Mouse (Mus musculus) midbrain, embryonic 10.5 days (tissue): ENCODE measurements around the gene Cry2. TPM values are rescaled to one million over a fixed set of nuclear protein-coding genes. Genes with fewer than 3 reads are reported as not detected.
"Not testable (repeated sequence)": the region's sequence is repeated elsewhere in the genome, so short reads cannot be mapped to it uniquely, and the experiment has no call there.

ENCODE experiments used
- DNase-seq: peaks from one replicate; pipeline ENCODE4 v3.0.0-alpha.2; 2017; ENCODE audit warnings: low spot score
- H3K27ac ChIP-seq: fragments of 300-500 bp; sonication (generic); replicated peaks from 2 replicates; pipeline ENCODE4 v1.5.1; 2016; ENCODE audit warnings: mild to moderate bottlenecking
- H3K27me3 ChIP-seq: fragments of 300-500 bp; sonication (generic); 2 replicates; pipeline ENCODE4 v1.6.1; 2016; ENCODE audit warnings: low read depth, mild to moderate bottlenecking; ENCODE audit not compliant: poor library complexity, severe bottlenecking
- H3K36me3 ChIP-seq: fragments of 300-500 bp; sonication (generic); 2 replicates; pipeline ENCODE4 v1.6.1; 2016; ENCODE audit warnings: mild to moderate bottlenecking, moderate library complexity
- H3K4me1 ChIP-seq: fragments of 300-500 bp; sonication (generic); 2 replicates; pipeline ENCODE4 v1.6.1; 2016
- H3K4me3 ChIP-seq: fragments of 300-500 bp; sonication (generic); 2 replicates; pipeline ENCODE4 v1.5.1; 2016; ENCODE audit warnings: mild to moderate bottlenecking, moderate library complexity
- H3K9me3 ChIP-seq: fragments of 300-500 bp; sonication (generic); replicated peaks from 2 replicates; pipeline ENCODE4 v1.6.1; 2016; ENCODE audit warnings: mild to moderate bottlenecking
- WGBS: fragments of 180-500 bp; shearing (Covaris S2); methylation state at CpG from one replicate; pipeline ENCODE4 v1.1.7; 2016; 5-methylcytosine and 5-hydroxymethylcytosine counted together
- polyA plus RNA-seq: library from polyadenylated mRNA; unstranded; fragments of >200 nt; fragmentation: Nextera tagmentation; extraction: Ambion mirVana; gene quantifications from 2 replicates; pipeline ENCODE4 v1.2.1, GENCODE M21; 2016

Cry2 gene
- polyA plus RNA-seq = 32.8 and 36.2 TPM in 2 replicates

- H3K4me1 ChIP-seq = peaks cover 64% of the 10 kb centered on the region
- DNase-seq = peak; percentile 99
- no peaks in the 10 kb centered on the region for H3K36me3 ChIP-seq
- no peaks in the 10 kb centered on the region for H3K9me3 ChIP-seq
- under 1% methylated on average over 76 of the region's 76 CpGs for WGBS
- peak within 1 kb of the TSS; percentile 88 for H3K27ac ChIP-seq
- peaks cover 7% of the 10 kb centered on the region; the same call in 1 of the 2 replicates for H3K27me3 ChIP-seq
- H3K4me3 ChIP-seq = peak within 1 kb of the TSS; percentile 78
Observed at GRCm38 (mm10) chr2:92433578-92434374, at the start of gene Cry2. Gene Cry2 (minus strand): TSS chr2:92434043.

GRCm38 (mm10) chr2:92483505-92483904, 49.7 kb upstream of the Cry2 start:
- Histone ChIP-seq H3K4me1 (peaks cover 31% of the 10 kb centered on the region), H3K36me3 (no peaks in the 10 kb centered on the region), H3K27ac (no peak overlapping the region), H3K4me3 (no peak overlapping the region), H3K9me3 (no peaks in the 10 kb centered on the region), H3K27me3 (peaks cover 55% of the 10 kb centered on the region)
- DNase-seq = no peak
- WGBS = 60% methylated on average over 5 of the region's 5 CpGs

GRCm38 (mm10) chr2:92482551-92482950, 48.7 kb upstream of the Cry2 start:
- Histone ChIP-seq H3K27me3 (peaks cover 53% of the 10 kb centered on the region), H3K4me1 (peaks cover 28% of the 10 kb centered on the region), H3K9me3 (no peaks in the 10 kb centered on the region), H3K4me3 (no peak overlapping the region), H3K36me3 (no peaks in the 10 kb centered on the region), H3K27ac (no peak overlapping the region)
- no peak for DNase-seq
- 73% methylated on average over 1 of the region's 1 CpGs for WGBS

GRCm38 (mm10) chr2:92478313-92478688, 44.5 kb upstream of the Cry2 start:
- Histone ChIP-seq H3K4me1 (no peaks in the 10 kb centered on the region), H3K36me3 (no peaks in the 10 kb centered on the region), H3K27ac (no peak overlapping the region), H3K9me3 (no peaks in the 10 kb centered on the region), H3K4me3 (no peak overlapping the region), H3K27me3 (peaks cover 15% of the 10 kb centered on the region)
- DNase-seq = no peak
- 89% methylated on average over 4 of the region's 4 CpGs for WGBS

- Histone ChIP-seq H3K9me3 (no peaks in the 10 kb centered on the region), H3K36me3 (no peaks in the 10 kb centered on the region), H3K27me3 (peaks cover 10% of the 10 kb centered on the region), H3K27ac (no peak overlapping the region), H3K4me1 (no peaks in the 10 kb centered on the region), H3K4me3 (no peak overlapping the region)
- DNase-seq = no peak
- 88% methylated on average over 12 of the region's 12 CpGs for WGBS
Observed at GRCm38 (mm10) chr2:92477672-92478312, 43.9 kb upstream of the Cry2 start.

DNA sequence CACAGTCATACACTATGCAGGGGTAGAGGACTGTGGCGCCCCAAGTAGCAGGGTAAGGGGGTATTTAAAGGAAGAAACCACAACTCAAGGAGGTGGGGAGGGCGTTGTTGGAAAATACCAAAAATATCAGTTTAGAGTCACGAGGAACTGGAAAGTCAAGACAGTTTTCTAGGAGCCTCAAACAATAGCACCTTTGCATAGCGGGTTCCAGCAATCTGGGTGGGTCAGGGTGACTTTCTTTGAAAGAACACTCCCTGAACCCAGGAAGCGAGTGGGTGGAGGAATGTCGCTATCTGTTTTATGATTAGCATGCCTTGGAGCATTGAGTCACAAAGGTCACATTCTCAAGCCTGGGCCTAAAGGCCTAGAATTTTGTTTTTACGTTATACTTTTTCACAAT, 42.7 kb upstream of the Cry2 start:
- not testable (repeated sequence) for H3K4me1 ChIP-seq, H3K27ac ChIP-seq, DNase-seq, H3K4me3 ChIP-seq, H3K9me3 ChIP-seq, H3K36me3 ChIP-seq, H3K27me3 ChIP-seq
- 85% methylated on average over 7 of the region's 7 CpGs for WGBS

- no peak for DNase-seq
- Histone ChIP-seq H3K36me3 (no peaks in the 10 kb centered on the region), H3K4me1 (no peaks in the 10 kb centered on the region), H3K4me3 (no peak overlapping the region), H3K9me3 (no peaks in the 10 kb centered on the region), H3K27ac (no peak overlapping the region), H3K27me3 (no peaks in the 10 kb centered on the region)
- 63% methylated on average over 2 of the region's 2 CpGs for WGBS
Observed at GRCm38 (mm10) chr2:92475711-92476110, 41.9 kb upstream of the Cry2 start.

DNA sequence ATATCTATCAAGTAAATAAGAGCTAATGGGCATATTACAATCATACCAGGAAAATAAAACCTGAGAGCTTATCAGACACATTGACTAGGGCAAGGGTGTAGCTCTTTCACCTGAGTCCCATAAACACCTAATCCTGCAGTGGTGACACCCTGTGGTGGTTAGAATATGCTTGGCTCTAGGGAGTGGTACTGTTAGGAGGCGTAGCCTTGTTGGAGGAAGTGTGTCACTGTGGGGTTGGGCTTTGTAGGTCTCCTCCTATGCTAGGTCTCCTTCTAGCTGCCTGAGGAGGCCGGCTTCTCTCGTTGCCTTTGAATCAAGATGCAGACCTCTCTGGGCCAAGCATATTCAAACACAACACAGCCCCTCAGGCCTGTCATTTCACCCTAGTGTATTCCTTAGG, 41.1 kb upstream of the Cry2 start:
- Histone ChIP-seq H3K4me1 (no peaks in the 10 kb centered on the region), H3K9me3 (no peaks in the 10 kb centered on the region), H3K27ac (no peak overlapping the region), H3K4me3 (no peak overlapping the region), H3K27me3 (no peaks in the 10 kb centered on the region), H3K36me3 (no peaks in the 10 kb centered on the region)
- WGBS = 91% methylated on average over 3 of the region's 3 CpGs
- no peak for DNase-seq

DNA sequence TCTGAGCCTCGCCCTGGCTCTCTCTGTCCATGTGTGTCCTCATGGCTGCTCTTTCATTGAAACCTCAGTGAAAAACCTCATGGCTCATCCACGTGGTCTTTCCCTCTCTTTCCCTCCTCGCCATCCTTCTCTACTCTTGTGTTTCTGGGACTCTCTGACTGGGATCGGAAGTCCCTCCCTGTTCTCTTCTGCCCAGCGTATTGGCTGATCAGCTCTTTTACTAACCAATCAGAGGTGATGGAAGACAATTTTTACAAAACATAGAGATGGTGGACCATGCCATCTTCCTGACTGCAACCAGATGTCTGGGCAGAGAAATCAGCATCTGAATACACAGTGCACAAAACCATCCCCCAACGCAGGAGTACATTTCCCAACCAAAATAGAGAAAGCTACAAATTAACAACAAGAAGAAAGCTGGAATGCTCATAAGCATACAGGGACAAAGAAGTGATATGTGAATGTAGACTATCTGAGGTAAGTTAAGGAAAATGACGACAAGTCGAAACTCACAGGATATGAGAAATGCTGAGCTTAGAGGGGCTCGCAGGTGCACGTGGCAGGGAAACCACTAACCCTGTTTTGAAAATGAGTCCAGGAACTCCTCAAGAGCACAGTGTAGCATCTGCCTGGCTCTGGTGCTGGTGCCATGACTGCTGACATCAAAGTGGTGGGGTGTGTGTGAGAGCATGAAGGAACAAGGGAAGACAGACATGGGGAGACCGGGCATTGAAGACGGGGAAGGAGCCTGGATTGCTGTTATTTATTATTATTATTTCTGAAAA, 38.2 kb upstream of the Cry2 start:
- no peaks in the 10 kb centered on the region for H3K9me3 ChIP-seq
- DNase-seq = no peak
- no peaks in the 10 kb centered on the region for H3K4me1 ChIP-seq
- whole genome bisulfite sequencing = 84% methylated on average over 12 of the region's 12 CpGs
- no peaks in the 10 kb centered on the region for H3K36me3 ChIP-seq
- no peak overlapping the region for H3K27ac ChIP-seq
- no peak overlapping the region for H3K4me3 ChIP-seq
- no peaks in the 10 kb centered on the region for H3K27me3 ChIP-seq

GRCm38 (mm10) chr2:92464690-92465089, 30.8 kb upstream of the Cry2 start:
- WGBS = 80% methylated on average over 3 of the region's 3 CpGs
- no peak for DNase-seq
- Histone ChIP-seq H3K27me3 (peaks cover 27% of the 10 kb centered on the region), H3K27ac (no peak overlapping the region), H3K4me3 (no peak overlapping the region), H3K9me3 (no peaks in the 10 kb centered on the region), H3K36me3 (no peaks in the 10 kb centered on the region), H3K4me1 (peaks cover 10% of the 10 kb centered on the region)

GRCm38 (mm10) chr2:92461215-92461614, 27.4 kb upstream of the Cry2 start:
- DNase-seq = no peak
- Histone ChIP-seq H3K4me3 (no peak overlapping the region), H3K36me3 (no peaks in the 10 kb centered on the region), H3K4me1 (peaks cover 44% of the 10 kb centered on the region), H3K27me3 (peaks cover 35% of the 10 kb centered on the region), H3K27ac (no peak overlapping the region), H3K9me3 (no peaks in the 10 kb centered on the region)
- WGBS = 76% methylated on average over 1 of the region's 1 CpGs

GRCm38 (mm10) chr2:92459921-92460707, 26.3 kb upstream of the Cry2 start, which contains the start of gene Slc35c1:
Gene Slc35c1 (minus strand): TSS chr2:92460538.
- H3K36me3 ChIP-seq = no peaks in the 10 kb centered on the region

More at GRCm38 (mm10) chr2:92459921-92460707, 26.3 kb upstream of the Cry2 start, which contains the start of gene Slc35c1:
- DNase-seq = peak; percentile 23
- H3K4me3 ChIP-seq = peak within 1 kb of the TSS; percentile 87
- H3K4me1 ChIP-seq = peaks cover 51% of the 10 kb centered on the region
- H3K27me3 ChIP-seq = peaks cover 35% of the 10 kb centered on the region
- H3K9me3 ChIP-seq = no peaks in the 10 kb centered on the region
- WGBS = under 1% methylated on average over 34 of the region's 34 CpGs
- H3K27ac ChIP-seq = peak within 1 kb of the TSS; percentile 85
